Mouse (Mus musculus): ENCODE measurements around the gene Slc23a4. TPM values are rescaled to one million over a fixed set of nuclear protein-coding genes. Genes with fewer than 3 reads are reported as not detected.

Gene Slc23a4
- total RNA-seq, 2 experiments from 2014 or later = 0.52 to 2.1 TPM

DNA sequence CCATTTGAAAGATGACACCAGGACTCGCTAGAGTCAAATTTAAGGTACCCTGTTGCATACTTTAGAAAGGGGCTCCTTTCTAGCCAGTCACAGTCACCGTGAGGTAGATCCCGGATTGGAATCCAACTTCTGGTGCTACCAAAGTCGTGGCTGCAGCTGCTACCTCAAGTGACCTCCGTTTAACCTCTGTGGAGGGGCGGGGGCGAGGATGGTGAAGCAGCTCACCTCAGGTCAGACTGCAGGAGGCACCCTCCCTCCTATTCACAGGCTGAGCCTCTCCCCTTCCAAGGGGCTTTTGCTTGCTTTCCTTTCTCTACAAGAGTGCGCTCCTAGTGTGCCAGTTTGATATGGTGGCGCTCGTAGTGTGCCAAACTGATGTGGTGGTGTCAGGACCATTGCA, 68.2 kb downstream of the Slc23a4 start, which contains the start of gene Stra8:
Stra8 (plus strand) TSS at position 208 of the 400 bp plus-strand sequence.
- no peak for ATAC-seq (replicated peaks; ENCODE audit: poor library complexity, severe bottlenecking)

DNA sequence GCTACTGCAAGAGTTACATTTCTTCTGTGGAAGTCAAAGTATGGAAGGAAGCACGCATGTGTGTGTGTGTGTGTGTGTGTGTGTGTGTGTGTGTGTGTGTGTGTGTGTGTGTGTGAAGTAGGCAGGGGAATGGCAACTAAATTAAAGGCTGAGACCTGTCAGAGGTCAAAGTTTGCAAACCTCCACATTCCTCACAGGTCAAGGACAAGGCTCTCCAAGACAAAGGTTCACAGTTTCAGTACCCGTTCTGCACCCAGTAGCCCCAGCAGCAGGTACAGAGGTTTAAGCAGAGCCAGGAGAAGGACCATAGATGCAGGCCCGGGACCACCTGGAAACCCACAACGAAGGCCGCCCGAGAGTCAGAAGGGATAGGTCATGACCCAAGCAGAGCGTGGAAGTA, 69.1 kb downstream of the Slc23a4 start:
- no peak for ATAC-seq (replicated peaks; ENCODE audit: poor library complexity, severe bottlenecking)

DNA sequence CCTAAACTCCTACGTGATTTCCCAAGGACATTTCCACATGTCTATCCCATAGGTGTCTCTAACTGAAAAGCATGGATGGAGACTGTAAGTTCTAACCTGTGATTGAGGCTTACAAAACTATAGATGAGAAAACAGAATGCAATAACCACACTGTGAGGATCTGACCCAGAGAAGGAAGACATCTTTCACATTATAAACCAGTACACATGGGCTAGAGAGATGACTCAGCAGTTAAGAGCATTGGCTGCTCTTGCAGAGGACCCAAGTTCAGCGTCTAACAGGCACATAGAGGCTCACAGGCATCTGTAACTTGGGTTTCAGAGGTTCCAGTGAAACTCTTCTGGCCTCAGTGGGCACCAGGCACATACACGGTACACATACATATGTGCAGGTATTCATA, 73.7 kb downstream of the Slc23a4 start:
- no peak for ATAC-seq (replicated peaks; ENCODE audit: poor library complexity, severe bottlenecking)

DNA sequence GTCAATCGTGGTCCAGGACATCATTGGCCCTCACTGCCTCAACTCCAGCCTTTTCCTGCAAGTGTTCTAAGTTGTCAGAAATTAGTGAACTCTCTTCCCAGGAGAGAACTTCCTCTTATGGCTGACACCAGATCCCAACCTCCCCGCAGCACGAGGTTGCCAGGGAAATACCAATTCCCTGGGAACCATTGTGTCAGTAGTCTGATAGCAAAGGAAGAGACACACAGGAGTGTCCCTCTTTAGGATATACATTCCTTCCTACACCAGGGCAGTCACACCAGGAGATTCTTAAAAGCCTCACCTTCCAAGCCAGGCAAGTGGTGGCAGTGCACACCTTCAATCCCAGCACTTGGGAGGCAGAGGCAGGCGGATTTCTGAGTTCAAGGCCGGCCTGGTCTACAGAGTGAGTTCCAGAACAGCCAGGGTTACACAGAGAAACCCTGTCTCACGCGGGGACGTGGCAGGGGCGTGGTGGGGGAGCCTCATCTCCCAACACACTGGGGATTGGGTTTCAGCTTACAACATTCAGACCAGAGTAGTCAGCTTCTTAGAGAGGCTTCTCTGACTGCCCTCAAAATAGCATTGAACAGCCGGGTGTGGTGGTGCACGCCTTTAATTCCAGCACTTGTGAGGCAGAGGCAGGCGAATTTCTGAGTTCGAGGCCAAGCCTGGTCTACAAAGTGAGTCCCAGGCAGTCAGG, 74.7 kb downstream of the Slc23a4 start:
- ATAC-seq (replicated peaks; ENCODE audit: poor library complexity, severe bottlenecking) = no peak

DNA sequence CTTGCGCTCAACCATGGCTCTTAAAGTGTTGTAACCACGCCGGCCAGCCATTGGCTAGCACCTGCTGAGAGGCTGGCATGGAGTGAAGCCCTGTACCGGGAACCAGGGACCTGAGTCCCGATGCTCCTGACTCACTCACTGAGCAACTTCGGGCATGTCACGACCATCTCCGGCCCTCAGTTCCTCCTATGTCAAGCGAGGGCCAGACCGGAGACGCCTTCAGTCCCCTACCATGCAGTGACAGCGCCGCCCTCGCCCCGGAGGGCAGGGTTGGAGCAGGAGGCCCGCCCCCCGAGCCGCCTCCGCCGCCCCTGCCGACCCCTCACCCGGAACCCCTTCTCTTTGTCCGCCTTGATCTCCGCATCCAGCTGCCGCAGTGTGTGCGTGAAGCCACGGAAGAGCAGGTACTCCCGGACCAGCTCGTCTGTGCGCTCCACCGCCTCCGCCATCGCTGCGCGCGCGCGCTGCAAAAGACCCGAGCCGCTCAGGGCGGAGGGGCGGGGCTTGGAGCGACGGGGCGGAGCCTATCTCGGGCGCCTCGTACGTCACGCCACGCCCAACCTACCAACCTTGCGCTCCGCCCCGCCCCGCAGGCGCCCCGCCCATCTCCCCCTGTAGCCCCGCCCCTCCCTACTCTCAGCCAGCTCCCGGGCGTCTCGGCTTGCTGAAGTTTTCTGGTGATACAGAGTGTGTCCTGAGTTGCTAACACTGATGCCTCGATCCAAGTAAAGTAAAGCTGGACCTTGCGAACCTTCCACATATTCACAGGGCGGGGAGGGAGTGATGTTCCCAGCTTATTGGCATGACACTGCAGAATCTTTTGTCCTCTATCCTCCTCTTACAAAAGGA, 77.6 kb downstream of the Slc23a4 start, which contains the start of gene Wdr91:
Wdr91 (minus strand) TSS at position 506 of the 849 bp plus-strand sequence.
- peak; percentile 89 for ATAC-seq (replicated peaks; ENCODE audit: poor library complexity, severe bottlenecking)

DNA sequence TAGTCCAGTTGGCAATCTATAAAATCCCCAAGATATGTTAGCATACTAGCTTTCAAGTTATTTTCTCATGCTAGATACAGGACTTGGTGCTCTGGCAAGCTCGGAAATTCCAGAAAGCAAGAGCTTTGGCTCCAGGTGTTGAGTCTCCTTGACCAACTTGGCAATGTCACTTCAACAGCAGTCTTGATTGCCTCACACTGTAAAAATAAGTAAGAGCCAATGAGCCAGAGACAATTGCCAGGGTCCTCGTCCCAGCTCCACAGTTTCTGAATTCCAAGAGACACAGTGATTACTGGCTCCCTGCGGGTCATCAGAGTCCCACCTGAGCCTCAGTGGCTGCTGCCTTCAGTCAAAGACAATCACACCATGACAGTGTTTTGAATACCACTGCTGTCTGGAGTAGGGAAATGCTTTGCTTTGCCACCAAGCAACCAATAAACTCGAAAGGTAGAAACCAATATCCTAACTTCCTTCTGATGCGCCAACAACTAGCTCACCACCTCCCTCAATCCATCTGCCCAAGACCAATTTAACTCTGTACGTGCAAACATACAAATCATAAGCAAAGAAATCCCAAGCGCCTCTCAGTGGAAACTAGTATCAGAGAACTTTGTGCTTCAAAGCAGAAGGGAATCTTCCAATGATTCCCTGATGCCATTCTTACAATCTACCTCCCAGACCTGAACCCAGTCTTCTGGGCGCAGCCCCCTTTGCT, 78.4 kb downstream of the Slc23a4 start:
- no peak for ATAC-seq (replicated peaks; ENCODE audit: poor library complexity, severe bottlenecking)

DNA sequence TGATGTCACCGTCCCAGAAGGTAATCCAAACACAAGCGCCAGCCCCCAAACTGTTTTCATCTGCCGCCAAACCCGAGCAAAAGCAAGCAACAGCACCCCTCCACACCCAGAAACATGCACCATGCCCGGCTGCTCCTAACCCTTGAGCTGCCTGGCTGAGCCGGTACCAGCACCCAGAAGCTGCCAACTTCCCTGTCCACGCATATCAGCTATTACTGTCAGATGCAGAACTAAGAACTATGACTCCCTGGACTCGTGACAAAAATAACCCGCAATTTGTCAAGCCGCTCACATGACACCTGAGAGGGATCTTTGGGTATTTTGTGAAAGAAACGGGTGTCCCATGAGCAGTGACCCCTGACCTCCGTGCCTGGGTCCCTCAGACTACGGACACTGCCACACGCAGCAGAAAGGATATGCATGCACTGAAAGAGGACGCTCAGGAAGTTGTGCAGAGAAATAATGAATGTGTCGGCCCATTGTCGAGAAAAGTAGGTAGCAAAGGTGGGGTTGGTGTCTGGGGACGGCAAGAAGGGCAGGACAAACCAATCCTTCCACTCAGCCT, 80.4 kb downstream of the Slc23a4 start:
- ATAC-seq (replicated peaks; ENCODE audit: poor library complexity, severe bottlenecking) = no peak

DNA sequence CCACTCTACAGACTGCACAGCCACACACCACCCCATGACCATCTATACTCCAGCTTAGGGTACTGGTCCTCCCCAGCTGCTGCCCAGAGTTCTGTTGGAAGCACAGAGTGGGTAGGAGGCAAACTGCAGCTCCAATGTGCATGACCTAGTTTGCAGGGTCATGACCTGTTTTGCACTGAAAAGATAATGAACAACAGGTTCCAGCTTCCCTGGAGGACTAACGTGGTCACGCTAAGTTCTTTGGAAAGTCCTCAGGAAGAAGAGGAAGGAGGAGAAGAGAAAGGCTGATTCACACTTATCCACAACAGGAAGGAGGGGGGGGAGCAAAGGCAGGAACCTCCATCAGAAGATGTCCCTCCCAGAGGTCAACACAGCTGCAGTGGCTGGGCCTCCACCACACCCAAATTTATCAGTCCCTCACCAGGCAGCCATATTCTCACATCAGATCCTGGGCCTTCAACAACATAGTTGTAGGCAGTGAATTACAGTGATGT, 81.0 kb downstream of the Slc23a4 start:
- ATAC-seq (replicated peaks; ENCODE audit: poor library complexity, severe bottlenecking) = no peak

DNA sequence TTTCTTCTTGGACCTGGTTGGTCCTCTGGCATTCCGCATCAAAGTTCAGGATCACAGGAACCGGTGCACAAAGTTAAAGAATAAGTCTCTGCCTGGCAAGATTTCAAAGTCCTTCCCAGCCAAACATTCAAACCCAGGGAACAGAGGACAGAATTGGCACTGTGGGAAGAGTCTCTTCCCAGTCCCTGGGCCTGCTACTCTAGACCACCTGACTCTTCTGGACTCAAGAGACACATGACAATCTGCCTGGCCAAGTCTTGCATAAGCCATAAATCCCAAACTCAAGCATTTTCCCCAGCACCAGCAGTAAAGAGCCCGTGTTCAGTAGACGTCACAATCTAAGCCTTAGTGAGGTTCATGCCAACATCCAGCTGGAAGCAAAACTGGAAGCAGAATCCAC, 81.5 kb downstream of the Slc23a4 start:
- ATAC-seq (replicated peaks; ENCODE audit: poor library complexity, severe bottlenecking) = no peak

DNA sequence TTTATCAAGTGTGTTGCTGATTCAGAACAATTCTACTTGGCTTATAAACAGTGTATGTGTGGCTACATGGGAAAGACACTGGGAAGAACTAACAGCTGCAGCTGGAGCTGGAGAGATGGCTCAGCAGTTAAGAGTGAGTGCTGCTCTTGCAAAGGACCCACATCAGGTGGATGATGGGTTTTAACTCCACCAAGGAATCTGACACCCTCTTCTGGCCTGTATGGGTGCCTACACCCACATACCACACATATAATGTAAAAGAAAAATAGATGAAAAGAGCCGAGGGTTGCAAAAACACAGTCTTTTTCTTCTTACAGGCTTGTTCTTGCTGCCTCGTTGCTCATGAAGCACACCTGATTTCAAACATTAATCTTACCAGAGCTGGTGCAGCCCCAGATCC, 82.1 kb downstream of the Slc23a4 start:
- ATAC-seq (replicated peaks; ENCODE audit: poor library complexity, severe bottlenecking) = no peak

DNA sequence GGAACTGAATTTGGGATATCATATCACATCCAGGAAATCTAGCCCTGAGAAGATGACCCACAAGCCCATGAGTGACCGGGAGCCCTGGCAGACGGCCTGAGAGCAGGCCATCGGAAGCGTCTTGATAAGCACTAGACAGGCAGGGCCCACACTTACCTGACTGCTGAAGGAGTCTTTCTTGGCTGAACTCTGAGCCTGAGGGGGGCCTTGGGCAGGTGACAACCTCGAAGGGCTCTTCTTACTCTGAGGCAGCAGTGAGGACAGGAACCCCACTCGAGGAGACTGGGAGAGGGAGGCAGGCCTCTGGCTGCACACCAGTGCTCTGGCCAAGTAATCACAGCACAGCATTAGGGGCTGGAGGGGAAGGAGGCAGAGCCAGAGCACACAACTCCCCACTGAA, 83.8 kb downstream of the Slc23a4 start:
- no peak for ATAC-seq (replicated peaks; ENCODE audit: poor library complexity, severe bottlenecking)

DNA sequence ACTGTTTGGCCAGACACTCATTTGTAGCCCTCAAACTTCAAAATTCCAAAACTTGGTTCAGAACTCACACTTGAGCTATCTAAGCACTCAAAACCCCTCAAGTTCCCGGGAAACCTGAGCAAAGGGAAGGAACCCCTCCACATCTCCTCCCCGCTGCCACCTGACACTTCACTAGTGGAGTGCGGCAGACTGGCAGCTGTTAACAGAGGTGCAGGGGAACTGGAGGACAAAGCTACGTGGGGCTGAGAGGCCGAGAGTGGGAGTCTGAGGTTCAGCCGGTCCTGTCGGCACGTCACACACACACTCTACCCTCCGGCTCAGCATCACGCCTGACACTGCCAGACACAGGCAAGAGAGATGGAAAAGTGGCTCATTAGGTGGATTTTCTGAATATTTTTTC, 84.4 kb downstream of the Slc23a4 start:
- ATAC-seq (replicated peaks; ENCODE audit: poor library complexity, severe bottlenecking) = no peak

DNA sequence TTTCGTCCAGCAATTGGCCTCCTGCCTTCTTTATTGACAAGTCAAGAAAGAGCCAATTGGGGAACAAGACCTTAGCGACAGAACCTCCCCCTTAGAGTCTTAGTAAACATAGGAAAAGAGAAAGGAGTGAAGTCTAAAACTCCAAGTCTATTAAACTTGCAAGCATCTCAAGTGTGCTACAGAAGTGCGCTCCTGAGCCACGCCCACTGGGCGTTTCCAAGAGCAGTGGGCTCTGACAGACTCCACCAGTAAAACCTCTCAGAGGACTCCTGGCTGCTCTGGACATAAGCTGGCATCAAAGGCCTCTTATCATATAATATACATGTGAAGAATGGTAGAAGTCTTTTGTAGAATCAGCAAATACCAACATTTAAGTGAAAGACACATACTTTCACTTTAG, 84.8 kb downstream of the Slc23a4 start:
- ATAC-seq (replicated peaks; ENCODE audit: poor library complexity, severe bottlenecking) = no peak

DNA sequence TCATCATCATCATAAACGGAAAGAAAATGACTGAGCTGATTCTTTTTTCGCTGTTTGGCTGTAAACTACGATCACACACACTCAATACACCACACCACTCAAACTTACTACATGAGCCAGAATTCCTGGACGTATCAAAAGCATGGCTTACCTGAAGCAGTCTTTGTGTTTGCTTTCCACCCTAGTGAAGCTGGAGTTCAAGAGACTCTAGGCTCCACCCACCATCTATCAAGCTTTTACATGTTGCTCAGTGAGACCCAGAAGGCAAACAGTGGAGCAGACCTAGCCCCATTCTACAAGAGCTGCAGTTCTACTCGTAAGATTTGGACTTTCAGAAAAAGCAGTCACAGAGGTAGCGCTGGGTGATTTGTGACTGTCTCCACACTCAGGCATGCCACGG, 85.6 kb downstream of the Slc23a4 start:
- no peak for ATAC-seq (replicated peaks; ENCODE audit: poor library complexity, severe bottlenecking)

DNA sequence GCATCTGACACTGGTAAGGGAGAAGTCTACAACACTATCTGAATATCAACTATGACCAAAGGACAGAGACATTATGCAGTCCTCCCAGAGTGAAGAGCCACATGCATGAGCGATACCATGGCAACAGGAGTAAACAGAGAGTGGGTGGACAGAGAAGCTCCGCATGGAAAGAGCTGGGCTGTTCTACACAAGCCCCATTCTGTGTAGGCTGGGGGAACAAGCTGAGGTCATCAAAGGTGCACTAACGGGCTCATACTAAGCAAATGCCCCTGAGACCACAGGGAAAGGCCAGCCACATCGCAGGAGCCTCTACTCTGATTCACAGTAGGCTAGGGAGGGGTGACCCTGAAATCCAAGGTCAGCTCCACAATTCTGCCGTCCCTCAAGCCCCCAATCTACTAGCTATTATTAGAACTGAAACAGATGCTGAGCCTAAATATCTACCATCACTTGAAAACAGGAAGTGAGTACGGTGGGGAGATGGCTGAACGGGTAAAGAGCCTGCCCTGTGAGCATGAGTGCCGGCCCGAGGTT, 86.2 kb downstream of the Slc23a4 start:
- ATAC-seq (replicated peaks; ENCODE audit: poor library complexity, severe bottlenecking) = peak; percentile 62

DNA sequence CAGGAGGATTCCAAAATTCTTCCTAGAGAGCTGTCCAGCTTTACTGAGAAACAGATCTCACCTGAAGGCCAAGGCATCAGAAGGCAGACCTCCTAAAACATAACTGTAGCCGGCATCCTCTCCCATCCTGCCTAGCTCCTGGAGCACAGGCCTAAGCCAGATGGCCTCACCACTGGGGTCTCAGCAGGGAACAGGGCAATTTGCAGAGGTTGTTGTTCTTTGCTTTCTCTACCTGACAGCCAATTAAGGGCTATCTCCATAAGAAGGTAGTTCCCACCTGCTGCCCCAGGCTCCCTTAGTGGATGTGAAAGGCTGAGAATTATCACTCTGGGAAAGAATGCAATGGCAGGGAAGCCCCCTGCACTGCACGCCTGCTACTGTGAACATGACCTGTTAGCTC, 87.2 kb downstream of the Slc23a4 start:
- ATAC-seq (replicated peaks; ENCODE audit: poor library complexity, severe bottlenecking) = no peak

DNA sequence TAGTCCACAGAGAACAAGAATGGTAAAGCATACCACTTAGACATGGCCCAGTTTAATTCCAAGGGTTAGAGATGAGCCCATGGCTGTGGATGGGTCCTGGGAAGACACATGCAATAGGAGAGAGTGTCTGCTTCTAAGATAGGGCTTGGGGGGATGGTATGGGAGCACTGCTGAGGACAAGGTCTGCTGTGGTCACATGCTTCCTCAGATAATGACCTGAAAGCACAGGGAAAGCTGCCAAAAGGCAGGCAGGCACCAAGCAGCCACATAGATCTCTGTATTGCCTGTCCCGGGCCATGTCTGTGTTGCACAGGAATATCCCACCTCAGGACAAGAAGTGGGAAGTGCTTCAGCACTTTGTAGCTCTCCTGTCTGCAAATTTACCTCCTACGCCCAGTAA, 89.1 kb downstream of the Slc23a4 start:
- no peak for ATAC-seq (replicated peaks; ENCODE audit: poor library complexity, severe bottlenecking)

DNA sequence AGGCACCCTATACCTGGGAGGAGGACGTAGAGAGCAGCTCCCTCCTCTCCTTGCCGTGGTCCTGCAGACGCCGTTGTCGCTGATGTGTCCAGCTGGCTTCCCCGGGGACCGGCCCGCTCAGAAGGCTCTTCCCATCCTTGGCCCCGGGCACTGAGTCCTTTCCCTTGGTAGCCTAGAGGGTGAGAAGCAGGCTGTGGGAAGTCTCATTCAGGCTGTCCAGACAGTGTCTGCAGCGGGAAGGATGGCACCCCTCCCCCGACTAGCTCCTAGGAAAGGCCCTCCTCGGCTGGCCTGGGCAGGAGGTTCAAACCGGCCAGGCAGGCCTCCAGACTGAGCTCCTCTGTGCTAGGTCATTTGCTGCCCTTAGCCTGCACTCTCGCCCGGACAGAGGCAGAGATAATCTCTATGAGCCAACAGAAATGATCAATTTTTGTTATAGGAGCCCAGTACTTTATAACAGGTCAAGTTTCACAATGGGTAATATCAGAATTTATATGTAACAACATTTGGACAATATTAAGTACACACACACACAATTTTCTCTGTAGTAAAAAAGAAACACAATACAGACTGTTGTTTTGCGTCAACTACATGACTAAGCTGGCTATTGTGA, 91.9 kb downstream of the Slc23a4 start:
- no peak for ATAC-seq (replicated peaks; ENCODE audit: poor library complexity, severe bottlenecking)

DNA sequence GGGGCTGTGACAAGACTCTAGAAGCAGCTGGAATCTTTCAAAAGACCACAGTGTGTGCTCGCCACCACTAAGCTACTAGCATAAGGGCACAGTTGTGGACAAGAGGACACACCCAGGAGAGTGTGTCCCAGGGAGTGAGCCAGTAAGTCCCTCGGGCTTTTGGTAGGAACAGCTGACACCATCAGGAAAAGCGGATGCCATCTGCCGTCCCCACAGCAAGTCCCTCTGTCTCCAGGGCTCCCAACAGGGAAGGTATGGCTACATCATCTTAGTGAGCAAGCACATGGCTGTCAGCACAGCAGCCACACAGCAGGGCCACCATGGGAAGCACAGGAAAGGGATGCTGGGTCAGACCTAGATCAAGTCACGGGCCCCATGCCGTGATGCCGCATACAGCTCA, 92.6 kb downstream of the Slc23a4 start:
- no peak for ATAC-seq (replicated peaks; ENCODE audit: poor library complexity, severe bottlenecking)

All from granulocyte monocyte progenitor cell, adult 5-6 weeks (primary cell).